Mouse (Mus musculus) regulatory T cell (primary cell): ENCODE measurements at regions not wholly inside any gene's neighbourhood (a gene's known extent, or its start where the extent isn't known, plus 50 kb on each side); places are given as distances from the start of the nearest gene placed in this dataset.

ENCODE experiments used
- in situ Hi-C: fragments of 300-600 bp; cut with MboI, MseI; formaldehyde crosslinking; loops from one replicate; pipeline ENCODE4 v1.15.1; 2025; ENCODE audit warnings: high pct_unique_total_duplicates

DNA sequence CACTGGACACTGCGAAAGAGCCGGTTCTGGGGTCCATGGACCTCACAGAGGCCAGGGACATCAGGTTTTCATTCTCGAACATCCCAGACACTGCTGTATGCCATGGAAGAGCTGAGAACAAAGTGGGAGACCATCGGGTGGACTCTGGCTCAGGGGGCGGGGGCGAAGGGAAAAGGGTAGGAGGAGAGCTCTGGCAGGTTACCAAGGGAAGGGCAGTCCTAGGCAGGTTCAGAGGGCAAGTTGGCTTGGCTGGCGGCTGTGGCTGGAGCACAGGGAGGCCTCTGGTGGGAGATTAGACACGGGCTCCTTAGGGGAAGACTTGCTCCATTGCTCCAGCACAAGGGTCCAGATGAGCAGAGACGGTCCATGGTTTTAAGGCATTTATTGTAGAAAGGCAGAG lies 164.3 kb upstream of the Mki67 start:
- in situ Hi-C loops = no loop called here

DNA sequence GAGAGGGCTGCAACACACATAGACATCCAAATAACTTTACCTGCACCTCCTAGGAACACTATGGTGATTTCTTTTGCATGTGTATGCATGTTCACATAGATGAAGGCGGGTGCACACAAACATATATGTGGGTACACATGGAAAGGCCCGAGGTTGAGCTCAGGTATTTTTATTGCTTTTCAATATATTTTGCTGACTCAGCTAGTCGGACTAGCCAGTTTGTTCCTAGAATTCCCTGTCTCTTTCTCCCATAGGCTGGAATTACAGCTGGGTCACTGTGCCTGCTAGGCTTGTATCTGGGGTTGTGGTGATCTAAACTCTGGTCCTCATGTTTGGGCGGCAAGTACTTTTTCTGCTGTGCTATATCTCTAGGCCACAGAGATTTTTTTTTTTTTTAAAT lies 166.1 kb upstream of the Mki67 start:
- in situ Hi-C loops = no loop called here

DNA sequence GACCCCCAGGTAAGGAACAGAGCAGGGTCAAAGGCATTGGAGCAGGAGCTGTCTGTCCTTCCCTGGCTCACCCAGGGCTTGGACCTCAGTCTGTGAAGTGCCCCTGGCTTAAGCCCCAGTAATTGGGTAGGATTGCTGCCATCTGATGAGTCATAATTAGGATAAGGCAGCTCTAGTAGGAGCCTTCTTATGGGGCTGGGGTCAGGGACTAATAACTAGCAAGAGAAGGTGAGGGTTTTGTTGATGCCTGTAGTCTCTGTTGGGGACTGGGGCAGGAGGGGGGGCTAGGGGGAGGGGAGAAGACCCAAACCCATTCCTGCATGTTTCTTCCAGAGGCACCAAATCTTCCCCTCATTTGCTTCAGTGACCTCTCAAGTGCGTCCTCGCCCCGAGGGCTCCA lies 172.4 kb upstream of the Mki67 start:
- in situ Hi-C loops = no loop called here

- in situ Hi-C loops = no loop called here
Observed at GRCm38 (mm10) chr7:135889016-135889726, 173.0 kb upstream of the Mki67 start.

GRCm38 (mm10) chr7:135898876-135899275 lies 182.7 kb upstream of the Mki67 start:
- in situ Hi-C loops = no loop called here

GRCm38 (mm10) chr7:135899765-135900164 lies 183.6 kb upstream of the Mki67 start:
- in situ Hi-C loops = no loop called here

DNA sequence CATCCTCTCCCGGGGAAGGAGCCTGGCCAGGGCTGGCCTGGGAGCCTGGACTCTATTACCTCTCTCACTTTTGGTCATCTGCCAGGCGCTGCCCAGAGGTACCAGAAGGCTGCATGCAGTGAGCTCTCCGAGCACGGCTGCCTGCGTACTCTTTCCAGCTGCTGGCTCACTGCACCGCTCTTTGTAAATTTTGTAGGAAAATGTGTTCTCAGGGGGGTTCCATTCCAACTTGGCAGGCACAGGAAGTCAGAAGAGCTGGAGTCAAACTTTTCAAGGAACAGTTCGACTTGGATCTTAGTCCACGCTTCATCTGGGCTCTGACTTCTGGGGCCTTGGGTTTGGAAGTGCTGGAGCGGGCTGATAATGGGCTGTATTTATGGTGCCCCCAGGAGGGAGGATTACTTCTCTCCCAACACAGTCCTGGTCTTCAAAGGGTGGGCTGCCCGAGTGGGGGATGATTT lies 184.7 kb upstream of the Mki67 start:
- in situ Hi-C loops = no loop called here

DNA sequence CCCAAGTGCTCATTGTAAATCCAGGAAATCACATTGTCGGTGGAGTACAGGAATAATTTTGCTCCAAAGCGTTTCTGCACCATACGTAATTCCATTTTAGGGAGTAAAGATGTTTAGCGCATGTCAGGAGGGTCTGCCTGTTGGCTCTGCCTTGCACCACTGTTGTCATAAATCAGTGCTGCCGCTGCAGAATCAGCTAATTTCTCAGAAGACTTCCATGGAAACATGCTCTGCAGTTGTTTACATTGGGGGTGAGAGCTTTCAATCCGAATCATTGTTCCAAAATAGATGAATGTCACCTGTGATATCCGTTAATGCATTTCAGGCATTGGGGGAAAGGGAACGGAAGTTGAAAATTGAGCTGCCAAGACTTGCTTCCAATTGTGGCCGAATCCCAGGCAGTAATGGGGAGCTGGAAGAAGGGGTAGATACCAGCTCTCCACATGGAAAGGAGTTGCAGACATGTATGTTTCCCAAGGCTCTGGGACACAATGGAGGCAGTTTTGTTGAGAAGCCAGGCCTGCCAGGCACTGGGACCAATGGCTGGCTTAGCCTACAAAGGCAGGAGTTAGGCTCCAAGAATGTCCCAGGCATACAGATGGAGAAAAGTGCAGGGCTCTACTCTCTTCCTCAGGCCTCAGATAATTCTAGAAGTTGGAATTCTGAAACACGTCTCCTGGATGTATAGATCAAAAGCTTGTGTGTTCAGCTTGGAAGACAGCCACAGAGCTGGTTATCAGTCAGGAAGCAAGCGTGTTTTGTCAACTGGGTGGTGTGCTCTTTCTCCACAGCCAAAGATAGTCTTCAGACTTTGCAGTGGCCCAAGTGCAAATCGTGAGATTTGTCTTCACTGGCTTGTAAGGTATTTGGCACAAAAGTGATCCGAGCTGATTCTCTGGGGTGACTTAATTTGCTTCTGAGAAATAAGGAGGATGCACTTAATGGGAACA lies 186.2 kb upstream of the Mki67 start:
- in situ Hi-C loops = no loop called here

GRCm38 (mm10) chr7:135911376-135911775 lies 195.2 kb upstream of the Mki67 start:
- in situ Hi-C loops = no loop called here

GRCm38 (mm10) chr7:135913923-135914634 lies 197.9 kb upstream of the Mki67 start:
- in situ Hi-C loops = no loop called here

DNA sequence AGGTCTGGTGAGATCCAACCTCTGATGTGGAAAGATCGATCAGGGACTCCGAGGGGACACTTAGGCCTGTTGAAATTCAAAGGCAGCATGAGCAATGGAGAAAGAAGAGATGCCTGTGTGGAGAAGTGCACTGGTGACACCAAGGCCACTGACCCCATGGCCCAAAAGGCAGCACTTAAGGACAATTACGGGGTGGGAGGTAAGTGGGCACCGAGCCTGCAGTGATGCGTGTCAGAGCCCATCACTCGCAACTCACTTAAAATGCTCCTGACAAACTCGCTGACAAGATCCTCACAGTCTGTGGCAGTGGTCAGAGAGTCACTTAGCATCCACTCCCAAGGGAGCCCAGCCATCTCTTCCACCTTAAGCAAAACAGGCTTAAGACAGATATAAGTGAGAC lies 207.7 kb upstream of the Mki67 start:
- in situ Hi-C loops = loop anchor here (10.0 kb wide), 1 partner anchor 1579 kb away; no protein-coding TSS in a partner anchor

GRCm38 (mm10) chr7:135924641-135925040 lies 208.5 kb upstream of the Mki67 start:
- in situ Hi-C loops = loop anchor here (10.0 kb wide), 1 partner anchor 1580 kb away; no protein-coding TSS in a partner anchor

- in situ Hi-C loops = no loop called here
Observed at GRCm38 (mm10) chr7:135930091-135930490, 213.9 kb upstream of the Mki67 start.

DNA sequence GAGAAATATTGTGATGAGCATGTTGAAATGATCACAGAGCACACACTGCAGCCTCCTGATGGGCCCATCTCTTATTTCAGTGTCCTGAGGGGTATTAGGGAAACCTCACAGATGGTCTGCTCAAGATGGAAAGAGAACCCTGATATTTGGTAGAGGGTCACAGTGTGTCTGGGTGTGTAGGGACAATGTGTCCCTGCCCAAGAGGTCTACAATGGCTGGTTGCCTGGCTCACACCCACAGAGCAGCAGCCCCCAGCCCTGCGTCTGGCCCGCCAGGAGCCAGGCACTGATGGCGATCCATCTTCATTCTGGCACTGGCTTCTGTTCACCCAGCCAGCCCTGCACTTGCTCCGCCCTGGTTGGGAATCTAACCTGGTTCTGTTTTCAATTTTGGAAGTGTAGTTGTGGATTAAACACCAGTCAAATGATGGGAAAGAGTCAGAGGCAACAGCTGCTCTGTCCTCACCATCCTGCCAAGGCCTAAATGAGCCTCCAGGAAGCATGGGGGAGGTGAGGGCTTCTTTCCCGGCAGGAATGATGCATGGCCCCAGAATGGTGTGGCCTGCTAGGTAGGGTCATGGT lies 216.5 kb upstream of the Mki67 start:
- in situ Hi-C loops = no loop called here

- in situ Hi-C loops = no loop called here
Observed at GRCm38 (mm10) chr7:135935180-135935579, 219.0 kb upstream of the Mki67 start.

GRCm38 (mm10) chr7:135937465-135937864 lies 221.3 kb upstream of the Mki67 start:
- in situ Hi-C loops = no loop called here

GRCm38 (mm10) chr7:135939341-135939740 lies 223.2 kb upstream of the Mki67 start:
- in situ Hi-C loops = no loop called here

- in situ Hi-C loops = no loop called here
Observed at GRCm38 (mm10) chr7:135942826-135943225, 226.7 kb upstream of the Mki67 start.

DNA sequence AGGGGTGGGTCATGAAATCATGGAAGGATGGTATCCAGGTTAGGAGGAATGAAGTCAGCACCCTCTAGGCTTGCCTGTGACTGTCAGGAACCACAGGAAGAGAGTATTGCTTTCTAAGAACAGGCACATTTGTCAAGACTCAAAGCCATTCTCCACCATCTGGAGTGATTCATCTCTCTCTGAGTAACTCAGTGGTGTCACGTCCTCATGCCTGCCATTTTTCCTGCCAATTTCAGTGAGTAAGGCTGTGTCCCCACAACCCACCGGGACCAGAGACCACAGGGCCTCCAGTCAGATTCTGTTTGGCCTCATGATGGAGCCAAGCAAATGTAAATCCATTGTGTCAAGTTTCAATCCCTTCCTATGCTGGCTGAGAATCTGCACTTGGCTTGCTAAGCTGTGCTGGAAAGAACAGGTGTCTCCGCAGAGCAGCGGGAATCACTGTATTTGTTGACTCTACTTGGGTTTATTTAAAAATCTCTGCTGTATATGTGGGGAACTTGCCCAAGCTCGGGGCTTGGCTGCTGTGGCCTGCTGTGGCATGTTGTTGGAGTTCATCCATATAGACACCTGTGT lies 230.0 kb upstream of the Mki67 start:
- in situ Hi-C loops = no loop called here

- in situ Hi-C loops = no loop called here
Observed at GRCm38 (mm10) chr7:135961026-135961425, 244.9 kb upstream of the Mki67 start.

GRCm38 (mm10) chr7:135965528-135965927 lies 249.4 kb upstream of the Mki67 start:
- in situ Hi-C loops = no loop called here
